Comparison of ENCODE assay signal across 8 mouse cellular contexts in the genomic region with DNA sequence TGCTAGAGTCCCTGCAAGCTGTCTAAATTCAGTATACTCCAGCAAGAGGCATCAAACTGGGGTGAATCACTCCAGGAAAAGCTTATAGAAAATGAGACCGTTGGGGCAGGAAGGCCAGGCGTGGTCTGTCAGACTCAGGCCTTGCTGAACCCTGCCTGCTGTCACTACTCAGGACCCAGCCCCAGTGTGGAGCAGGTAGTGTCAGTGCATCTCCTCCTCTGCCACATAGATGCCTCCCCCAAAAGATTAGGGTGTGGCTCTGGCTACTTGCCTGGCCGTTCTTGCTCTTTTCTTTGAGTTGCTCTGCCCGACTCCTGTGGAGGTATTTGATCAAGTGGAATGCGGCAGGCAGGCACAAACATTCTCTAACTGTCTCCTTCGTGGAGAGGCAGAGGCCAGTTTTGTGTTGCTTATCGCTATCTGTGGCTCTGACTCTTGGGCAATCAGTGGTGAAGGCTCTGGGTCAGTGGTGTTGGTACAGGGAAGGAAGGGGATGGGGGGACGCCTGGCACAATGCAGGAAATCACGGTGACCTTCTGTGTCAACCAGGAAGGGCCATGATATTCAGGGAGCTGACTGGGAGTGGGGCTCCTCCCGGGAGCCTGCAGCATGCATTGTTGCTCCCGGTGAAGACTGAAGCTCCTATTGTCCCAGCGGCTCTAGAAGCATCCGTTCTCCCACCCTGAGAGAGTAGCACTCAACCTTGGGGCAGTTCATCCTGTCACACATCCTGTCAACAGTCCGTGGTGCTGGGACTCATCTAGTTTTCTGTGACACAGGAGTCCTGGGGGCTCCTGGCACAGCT. TPM values are rescaled to one million over a fixed set of nuclear protein-coding genes. Genes with fewer than 3 reads are reported as not detected.
DNase-seq lines count a peak whose midpoint lies in the region; ATAC-seq lines count a peak whose summit lies in the region.
"Had no signal": no experiment of that assay in that cellular context is flagged by ENCODE, and none has a peak within 500 bp of the region (broad histone marks: within the 10 kb centered on the region; RNA-seq: fewer than 3 reads in every experiment).

No protein-coding gene starts in this region.

- intact Hi-C loops in left cerebral cortex, postnatal 4 days (cut with DNase I): no loop called here

- H3K4me2 ChIP-seq in intestine, embryonic 15.5 days (replicated peaks): peak overlapping the region; percentile 6; the same call in 1 of the 2 replicates
- H3K4me2 ChIP-seq in lung, embryonic 16.5 days (ENCODE audit: low read depth, low read length): peak overlapping the region; percentile 5; the same call in 1 of the 2 replicates

- no peak overlapping the region for H3K4me3 ChIP-seq in intestine, embryonic 15.5 days (replicated peaks)
- no peak overlapping the region for H3K4me3 ChIP-seq in lung, embryonic 16.5 days (ENCODE audit: low read length)
- H3K4me3 ChIP-seq: megakaryocyte, embryonic 14.5 days had no signal

- peak overlapping the region; percentile 48; the same call in 1 of the 2 replicates for H3K27ac ChIP-seq in intestine, embryonic 15.5 days
- H3K27ac ChIP-seq in lung, embryonic 16.5 days (ENCODE audit: low read length): peak overlapping the region; percentile 80

- peaks cover 26% of the 10 kb centered on the region for H3K4me1 ChIP-seq in intestine, embryonic 15.5 days (replicated peaks)
- peaks cover 13% of the 10 kb centered on the region for H3K4me1 ChIP-seq in lung, embryonic 16.5 days (replicated peaks; ENCODE audit: control insufficient read depth, insufficient read depth, low read length)

- WGBS in intestine, embryonic 15.5 days: 23% methylated on average over 14 of the region's 14 CpGs
- 16% methylated on average over 14 of the region's 14 CpGs for WGBS in lung, embryonic 16.5 days

- H3K27me3 ChIP-seq in intestine, embryonic 15.5 days (replicated peaks): no peaks in the 10 kb centered on the region
- no peaks in the 10 kb centered on the region for H3K27me3 ChIP-seq in lung, embryonic 16.5 days (ENCODE audit: control insufficient read depth, insufficient read depth, low read depth, low read length)

- ATAC-seq in intestine, embryonic 15.5 days: 0 out of 2 replicates have a peak, but pooled peaks have one; percentile 45
- peak; percentile 81 for ATAC-seq in lung, embryonic 16.5 days (ENCODE audit: low read depth)

- DNase-seq in Muller cell, postnatal 12 days (ENCODE audit: inconsistent ontology term): peak; percentile 55
- DNase-seq in adrenal gland, adult 8-10 months: peak; percentile 60
- no peak for DNase-seq in left cerebral cortex, postnatal 4 days
- DNase-seq in cerebellum, postnatal 36 days: no peak
- DNase-seq in left cerebral cortex, adult 18-20 months (ENCODE audit: low spot score in 2 of 2): no peak

- H3K9me3 ChIP-seq in intestine, embryonic 15.5 days: no peaks in the 10 kb centered on the region
- no peaks in the 10 kb centered on the region for H3K9me3 ChIP-seq in lung, embryonic 16.5 days (ENCODE audit: control insufficient read depth, low read length)

- H3K36me3 ChIP-seq in intestine, embryonic 15.5 days: no peaks in the 10 kb centered on the region
- no peaks in the 10 kb centered on the region for H3K36me3 ChIP-seq in lung, embryonic 16.5 days (ENCODE audit: control insufficient read depth, insufficient read depth, low read length)

- no peak overlapping the region for H3K9ac ChIP-seq in intestine, embryonic 15.5 days
- no peak overlapping the region for H3K9ac ChIP-seq in lung, embryonic 16.5 days (ENCODE audit: low read length)

RNA-seq across cellular contexts. Expression of a gene that starts 12.6 kb away (rescaled TPM):
- 100 to 1,000 TPM; 110 to 182 (median 142) TPM for total RNA-seq in adrenal gland, adult 8-10 months (2022)
- polyA plus RNA-seq in intestine, embryonic 15.5 days (2015; fragmentation: Nextera tagmentation; extraction: Ambion mirVana): 4.7 and 5.8 TPM in 2 replicates
- polyA plus RNA-seq in lung, embryonic 16.5 days (2015; fragmentation: Nextera tagmentation; extraction: Ambion mirVana): 8.5 and 10.4 TPM in 2 replicates
- 10 to 100 TPM; 74.9 to 76.5 TPM for total RNA-seq in left cerebral cortex, postnatal 4 days (2021)
- total RNA-seq in left cerebral cortex, adult 18-20 months (2021): 100 to 1,000 TPM; 247 to 294 TPM

RNA-seq across cellular contexts. Expression of a gene that starts 25.3 kb away (rescaled TPM):
- total RNA-seq in adrenal gland, adult 8-10 months (2022): 10 to 100 TPM; 50.1 to 70.1 (median 55.6) TPM
- 34.8 and 39.7 TPM in 2 replicates for polyA plus RNA-seq in intestine, embryonic 15.5 days (2015; fragmentation: Nextera tagmentation; extraction: Ambion mirVana)
- 35.3 and 35.6 TPM in 2 replicates for polyA plus RNA-seq in lung, embryonic 16.5 days (2015; fragmentation: Nextera tagmentation; extraction: Ambion mirVana)
- 10 to 100 TPM; 27.7 TPM for total RNA-seq in left cerebral cortex, postnatal 4 days (2021)
- total RNA-seq in left cerebral cortex, adult 18-20 months (2021): 10 to 100 TPM; 37.3 to 37.9 TPM

RNA-seq across cellular contexts. Expression of a gene that starts 50.7 kb away (rescaled TPM):
- 1 to 10 TPM in 3 of 4 experiments, under 1 TPM in 1; 0.99 to 4.1 (median 2.6) TPM for total RNA-seq in adrenal gland, adult 8-10 months (2022)
- polyA plus RNA-seq in intestine, embryonic 15.5 days (2015; fragmentation: Nextera tagmentation; extraction: Ambion mirVana): 0.78 and 0.93 TPM in 2 replicates
- polyA plus RNA-seq in lung, embryonic 16.5 days (2015; fragmentation: Nextera tagmentation; extraction: Ambion mirVana): 2.7 and 4.0 TPM in 2 replicates
- not detected for total RNA-seq in left cerebral cortex, postnatal 4 days (2021)
- total RNA-seq in left cerebral cortex, adult 18-20 months (2021): under 1 TPM in 1 of 2 experiments, not detected in 1; 0.63 TPM

Comparison
In these comparisons a context has a peak if more than half of its experiments do, and no peak if none do; other contexts are left out.
1. DNase-seq: peak in Muller cell, postnatal 12 days (single experiment) and adrenal gland, adult 8-10 months (single experiment); none in left cerebral cortex, postnatal 4 days (single experiment), cerebellum, postnatal 36 days (0 of 2) and left cerebral cortex, adult 18-20 months (0 of 2).